Mouse (Mus musculus): ENCODE data around the gene 1700025G04Rik.
"Not testable (repeated sequence)": the region's sequence is repeated elsewhere in the genome, so short reads cannot be mapped to it uniquely, and the experiment has no call there.

Gene 1700025G04Rik

GRCm38 (mm10) chr1:151845252-151845832 lies 244.6 kb downstream of the 1700025G04Rik start:
- no peak for DNase-seq

GRCm38 (mm10) chr1:151840345-151840744 lies 249.6 kb downstream of the 1700025G04Rik start:
- DNase-seq = not testable (repeated sequence)

GRCm38 (mm10) chr1:151835261-151835660 lies 254.7 kb downstream of the 1700025G04Rik start:
- no peak for DNase-seq

- DNase-seq = no peak
These were observed 258.1 kb downstream of the 1700025G04Rik start for GRCm38 (mm10) chr1:151831791-151832190.

GRCm38 (mm10) chr1:151825065-151825464 lies 264.9 kb downstream of the 1700025G04Rik start:
- no peak for DNase-seq

GRCm38 (mm10) chr1:151820457-151820856 lies 269.5 kb downstream of the 1700025G04Rik start:
- DNase-seq = peak in 1 of 2 experiments; percentile 74

- no peak for DNase-seq
These were observed 270.7 kb downstream of the 1700025G04Rik start for GRCm38 (mm10) chr1:151819190-151819589.

GRCm38 (mm10) chr1:151816051-151816450 lies 273.9 kb downstream of the 1700025G04Rik start:
- DNase-seq = no peak

GRCm38 (mm10) chr1:151812004-151812712 lies 277.8 kb downstream of the 1700025G04Rik start:
- no peak for DNase-seq

- DNase-seq = no peak
These were observed 278.5 kb downstream of the 1700025G04Rik start for GRCm38 (mm10) chr1:151811456-151811855.

- no peak for DNase-seq
These were observed 279.1 kb downstream of the 1700025G04Rik start for GRCm38 (mm10) chr1:151810628-151811421.

GRCm38 (mm10) chr1:151807286-151807685 lies 282.6 kb downstream of the 1700025G04Rik start:
- no peak for DNase-seq

GRCm38 (mm10) chr1:151802795-151803194 lies 287.1 kb downstream of the 1700025G04Rik start:
- not testable (repeated sequence) for DNase-seq
